Mouse (Mus musculus): ENCODE measurements around the gene Ermap. TPM values are rescaled to one million over a fixed set of nuclear protein-coding genes. Genes with fewer than 3 reads are reported as not detected.

Ermap gene
- under 1 TPM; 0.28 to 0.32 TPM for total RNA-seq (2021)

GRCm38 (mm10) chr4:119189864-119190263, at the start of gene Ermap:
Ermap (minus strand) TSS chr4:119190011.
- DNase-seq: no peak

DNA sequence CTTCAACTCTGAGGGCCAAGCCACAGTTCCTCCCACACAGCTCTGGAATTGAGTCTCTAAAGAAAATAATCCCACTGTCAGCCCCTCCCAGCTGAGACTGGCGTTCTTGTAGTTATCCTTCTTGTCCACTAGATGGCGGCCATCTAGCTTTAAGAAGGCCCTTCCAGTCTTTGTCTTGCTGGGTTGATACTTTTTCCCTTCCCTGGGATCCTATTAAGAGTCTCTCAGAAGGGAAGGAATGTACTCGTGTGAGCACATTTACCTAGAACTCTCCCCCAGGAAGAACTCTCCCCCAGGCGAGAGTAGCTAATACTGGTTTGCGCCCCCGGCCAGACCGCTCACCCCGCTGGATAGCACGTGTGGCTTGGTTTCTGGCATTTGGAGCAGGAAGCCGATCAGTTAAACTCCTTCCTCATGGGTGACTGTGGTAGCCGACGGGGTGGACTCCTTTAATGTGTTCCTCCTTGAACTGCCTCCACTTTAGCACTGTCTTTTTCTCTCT, 49.4 kb upstream of the Ermap start:
- DNase-seq: no peak

GRCm38 (mm10) chr4:119238661-119239060, 48.9 kb upstream of the Ermap start:
- no peak for DNase-seq

DNA sequence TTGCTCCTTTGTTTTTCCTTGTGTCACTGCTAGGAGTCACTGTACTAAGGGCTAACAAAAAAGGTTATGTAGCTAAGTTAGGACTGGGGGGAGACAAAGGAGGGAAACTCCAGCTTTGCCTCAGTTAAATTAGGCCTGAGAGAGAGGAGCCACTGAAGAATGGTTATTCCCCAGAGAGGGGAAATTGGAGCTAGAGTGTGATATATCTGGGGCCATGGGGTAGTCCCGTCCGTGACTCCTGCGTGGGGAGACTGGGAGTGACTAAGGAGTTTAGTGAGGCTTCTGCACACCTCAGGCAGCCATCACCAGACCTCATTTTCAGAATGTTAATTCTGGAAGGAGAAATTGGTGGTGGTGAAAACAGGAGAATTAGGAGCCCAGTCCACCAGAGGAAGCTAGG, 44.5 kb upstream of the Ermap start:
- DNase-seq: no peak

DNA sequence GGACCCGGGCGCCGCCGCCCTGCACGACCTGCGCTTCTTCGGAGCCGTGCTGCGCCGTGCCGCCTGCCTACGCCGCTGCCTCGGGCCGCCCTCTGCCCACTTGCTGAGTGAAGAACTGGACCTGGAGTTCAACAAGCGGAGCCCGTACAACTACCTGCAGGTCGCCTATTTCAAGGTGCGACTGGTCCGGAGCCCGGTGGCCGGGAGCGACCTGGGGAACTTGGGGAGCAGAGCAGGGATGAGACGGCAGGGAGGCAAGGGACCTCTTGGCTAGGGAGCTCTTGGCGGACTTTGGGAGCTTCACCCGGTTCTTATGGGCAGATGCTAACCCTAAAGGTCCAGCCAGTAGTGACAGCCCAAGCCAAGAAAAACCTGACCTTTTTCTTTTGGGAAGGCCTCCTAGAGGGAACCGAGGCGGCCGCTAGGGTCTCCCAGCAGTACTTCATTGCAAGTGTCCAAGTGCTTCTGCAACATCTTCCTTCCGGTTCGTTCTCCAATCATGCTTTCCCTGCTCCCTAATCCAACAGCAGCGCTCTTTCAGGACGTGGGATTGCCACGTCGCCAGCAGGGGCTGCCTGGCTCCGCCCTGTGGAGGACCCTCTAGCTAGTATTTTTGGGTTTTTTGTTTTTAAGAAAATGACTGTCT, 43.6 kb upstream of the Ermap start:
- DNase-seq: peak; percentile 58 to 60

- peak; percentile 97 to 98 for DNase-seq
Observed at GRCm38 (mm10) chr4:119232410-119233255, 42.8 kb upstream of the Ermap start, which contains the start of the genes AU022252 and P3h1. AU022252 (minus strand) TSS chr4:119232712. P3h1 (plus strand) TSS chr4:119232915.

GRCm38 (mm10) chr4:119226751-119227150, 36.9 kb upstream of the Ermap start:
- DNase-seq: no peak

- DNase-seq: no peak
Observed at GRCm38 (mm10) chr4:119225719-119226118, 35.9 kb upstream of the Ermap start.

GRCm38 (mm10) chr4:119224534-119224933, 34.7 kb upstream of the Ermap start:
- DNase-seq: no peak

- DNase-seq: no peak
Observed at GRCm38 (mm10) chr4:119223696-119224095, 33.9 kb upstream of the Ermap start.

DNA sequence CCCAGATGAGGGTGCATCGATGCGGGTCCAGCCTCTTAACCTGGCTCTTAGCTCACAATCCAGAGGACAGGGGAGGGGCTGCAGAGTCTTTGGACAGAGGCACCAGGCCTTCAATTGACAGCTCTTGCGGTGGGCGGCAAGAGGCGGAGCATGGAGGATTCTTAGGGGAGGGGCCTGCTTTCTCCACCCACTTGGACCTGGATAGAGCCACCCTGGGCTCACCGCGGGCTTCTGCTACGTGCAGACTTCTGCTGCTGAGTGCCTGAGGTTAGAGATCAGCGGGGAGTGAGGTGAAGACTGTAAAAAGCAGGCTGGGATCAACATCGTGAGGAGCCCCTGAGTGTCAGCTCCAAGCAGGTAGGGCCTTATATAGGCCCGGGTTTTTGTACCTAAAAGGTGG, 28.4 kb upstream of the Ermap start, which contains the start of gene Tmem269:
Gene Tmem269 (minus strand): TSS at position 49 of the 400 bp plus-strand sequence.
- no peak for DNase-seq

- DNase-seq: no peak
Observed at GRCm38 (mm10) chr4:119216667-119217066, 26.9 kb upstream of the Ermap start.

- peak; percentile 37 to 52 for DNase-seq
Observed at GRCm38 (mm10) chr4:119204672-119205071, 14.9 kb upstream of the Ermap start.

GRCm38 (mm10) chr4:119198105-119198504, 8.3 kb upstream of the Ermap start:
- no peak for DNase-seq

GRCm38 (mm10) chr4:119195582-119196320, 5.9 kb upstream of the Ermap start:
- DNase-seq: no peak

DNA sequence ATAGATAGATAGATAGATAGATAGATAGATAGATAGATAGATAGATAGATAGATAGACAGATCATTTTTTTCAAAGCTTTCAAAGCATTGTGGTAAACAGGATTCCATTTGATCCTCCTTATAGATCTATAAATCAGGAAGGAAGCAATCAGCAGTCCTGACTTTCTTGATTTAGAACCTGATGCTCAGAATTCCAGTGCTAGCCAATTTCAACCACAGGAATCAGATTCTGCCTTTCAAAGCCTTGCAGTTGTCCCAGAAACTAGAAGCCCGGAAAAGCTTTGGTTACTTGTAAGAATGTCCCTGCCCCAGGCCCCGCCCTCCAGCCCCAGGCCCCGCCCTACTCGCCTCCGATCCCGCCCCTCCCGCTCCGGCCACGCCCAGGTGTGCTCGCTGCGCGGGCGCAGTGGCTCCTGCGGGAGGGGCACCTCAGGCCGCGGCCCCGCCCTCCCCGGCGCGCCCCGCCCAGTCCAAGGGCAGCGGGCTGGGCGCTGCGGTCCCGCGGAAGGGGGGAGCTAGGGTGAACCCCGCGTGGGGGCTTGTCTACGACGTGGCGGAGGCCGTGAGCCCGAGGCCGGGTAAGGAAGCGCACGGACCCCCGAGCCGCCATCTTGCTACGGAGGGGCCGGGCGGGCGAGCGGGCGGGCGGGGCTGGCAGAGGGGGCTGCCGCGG, 5.2 kb upstream of the Ermap start, which contains the start of gene Svbp:
Gene Svbp (plus strand): TSS at position 398 of the 673 bp plus-strand sequence.
- peak; percentile 79 to 82 for DNase-seq

DNA sequence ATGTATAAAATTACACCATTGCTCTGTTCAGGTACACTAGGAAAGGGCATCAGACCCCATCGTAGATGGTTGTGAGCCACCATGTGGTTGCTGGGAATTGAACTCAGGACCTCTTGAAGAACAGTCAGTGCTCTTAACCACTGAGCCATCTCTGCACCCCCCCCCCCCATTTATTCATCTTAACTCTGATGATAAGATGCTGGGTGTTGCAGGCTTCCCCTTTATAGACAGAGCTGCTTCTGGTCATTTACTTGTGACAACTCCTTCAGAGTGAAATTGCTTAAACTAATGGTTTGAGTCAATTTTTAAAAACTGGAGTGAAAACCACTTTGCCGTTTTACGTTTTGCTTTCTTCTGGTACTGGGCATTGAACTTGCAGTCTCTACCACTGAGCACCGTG, 2.9 kb upstream of the Ermap start:
- no peak for DNase-seq

DNA sequence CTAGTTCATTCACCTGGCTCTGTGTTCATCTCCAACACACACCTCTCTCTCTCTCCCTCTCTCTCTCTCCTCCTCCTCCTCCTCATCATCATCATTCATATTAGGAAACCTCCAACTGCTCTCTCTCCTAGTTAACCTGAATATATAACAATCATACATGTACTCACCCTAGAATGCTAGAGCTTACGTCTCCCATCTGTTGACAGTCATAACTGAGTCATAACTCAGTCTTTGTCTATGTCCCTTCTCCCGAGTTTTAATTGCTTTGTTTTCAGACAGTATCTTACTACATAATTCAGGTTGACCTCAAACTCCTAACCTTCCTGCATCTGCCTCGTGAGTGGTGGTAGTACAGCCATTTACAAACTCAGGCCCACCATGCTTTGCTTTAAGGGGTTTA, 1.5 kb upstream of the Ermap start:
- DNase-seq: no peak

DNA sequence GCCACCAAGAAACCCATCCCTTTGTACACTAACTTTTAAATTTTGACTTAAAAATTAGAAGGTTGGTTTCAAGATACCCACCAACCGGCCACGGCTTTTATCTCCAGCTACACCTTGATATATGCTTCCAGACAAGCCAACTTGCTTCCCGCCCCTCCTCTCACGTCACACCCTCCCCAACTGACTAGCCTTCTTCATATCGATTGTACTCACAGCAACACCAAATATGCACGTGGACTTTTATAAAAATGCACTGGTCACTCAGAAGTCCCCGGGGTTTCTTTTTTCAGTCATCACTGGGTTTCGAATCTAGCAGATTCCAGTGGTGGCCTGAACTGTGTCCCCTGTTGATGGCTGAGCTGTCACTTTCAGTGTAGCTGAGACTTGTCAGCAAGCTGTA, 807 bp upstream of the Ermap start:
- DNase-seq: no peak

DNA sequence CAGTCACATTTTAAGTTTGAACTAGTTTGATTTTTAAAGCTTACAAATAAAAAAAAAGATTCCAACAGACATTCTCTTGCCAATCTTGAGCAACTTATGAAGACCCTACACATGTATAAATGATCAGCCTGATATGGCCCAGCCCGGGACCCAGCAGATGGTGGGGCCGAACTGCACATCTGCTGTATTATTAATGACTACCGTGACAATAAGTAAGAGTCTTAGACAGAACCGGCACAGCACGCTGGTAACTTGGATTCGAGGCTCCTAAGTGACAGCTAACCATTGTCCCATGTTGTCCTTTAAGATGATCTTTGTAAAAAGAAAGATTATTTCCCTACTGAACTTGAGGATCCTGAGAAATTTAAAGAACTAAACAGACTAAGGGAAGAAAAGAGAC, 419 bp downstream of the Ermap start:
- no peak for DNase-seq

DNA sequence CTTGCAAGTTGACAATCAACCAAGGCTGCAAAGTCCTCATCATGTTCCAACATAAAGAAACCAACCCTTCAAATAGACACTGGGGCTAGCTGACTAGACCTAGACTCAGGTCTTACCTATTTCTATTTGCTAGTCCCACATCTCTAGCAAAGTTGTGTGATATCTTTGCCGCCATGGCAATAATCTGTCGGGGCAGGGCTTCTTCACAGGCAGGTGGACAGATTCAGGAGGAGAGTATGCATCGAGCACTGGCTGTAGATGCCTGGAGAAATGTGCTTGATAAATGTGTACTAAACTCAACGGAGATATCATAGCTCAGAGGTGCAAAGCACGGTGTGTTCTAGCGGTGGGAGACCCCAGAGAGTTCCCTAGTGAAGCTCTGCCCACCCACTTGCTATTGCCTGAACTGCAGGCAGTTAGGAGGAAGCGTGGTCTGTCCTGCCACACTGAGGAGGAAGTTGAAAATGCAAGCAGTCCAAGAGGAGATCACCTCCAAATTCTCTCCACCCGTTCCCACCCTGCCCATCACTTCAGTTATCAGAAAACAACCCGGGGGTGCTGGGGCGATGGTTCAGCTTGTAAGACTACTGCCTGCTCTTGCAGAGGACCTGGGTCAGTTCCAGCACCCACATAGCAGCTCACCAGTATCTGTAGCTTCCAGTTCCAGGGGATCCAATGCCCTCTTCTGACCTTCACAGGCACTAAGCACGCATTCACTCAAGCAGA, 1.6 kb downstream of the Ermap start:
- DNase-seq: no peak

All from layer of hippocampus, postnatal 36 days (tissue).